Mouse (Mus musculus): ENCODE results near the gene Cd300ld3.

- TF ChIP-seq CTCF (IDR thresholded peaks at IDR 0.05; ENCODE audit: borderline replicate concordance, extremely low read depth, insufficient read depth, insufficient read length), result no peak
- no peak for TF ChIP-seq POLR2A (IDR thresholded peaks at IDR 0.05; ENCODE audit: borderline replicate concordance, extremely low read depth, insufficient read depth, insufficient read length, poor library complexity, severe bottlenecking)
These were observed 46.7 kb downstream of the Cd300ld3 start, which contains the start of gene Cd300c2 for GRCm38 (mm10) chr11:115001474-115002040.
